Mouse (Mus musculus) embryonic facial prominence, embryonic 14.5 days (tissue): ENCODE measurements around the gene Ptpn14. TPM values are rescaled to one million over a fixed set of nuclear protein-coding genes. Genes with fewer than 3 reads are reported as not detected.

Experiments used
- ATAC-seq: fragments of 200-750 bp; cut with Nextera tagmentation; 2 replicates; pipeline ENCODE4 v1.8.0; 2017; ENCODE audit warnings: low read depth, moderate number of reproducible peaks, moderate TSS enrichment
- DNase-seq: peaks from one replicate; pipeline ENCODE4 v3.0.0-alpha.2; 2015; ENCODE audit warnings: low spot score
- H3K27ac ChIP-seq: fragments of 300-500 bp; sonication (generic); replicated peaks from 2 replicates; pipeline ENCODE4 v1.5.1; 2014; ENCODE audit warnings: low read depth, mild to moderate bottlenecking, low read length, moderate library complexity
- H3K27me3 ChIP-seq: fragments of 300-500 bp; sonication (generic); replicated peaks from 2 replicates; pipeline ENCODE4 v1.6.1; 2014; ENCODE audit warnings: low read length; ENCODE audit not compliant: control insufficient read depth, insufficient read depth
- H3K36me3 ChIP-seq: fragments of 300-500 bp; sonication (generic); 2 replicates; pipeline ENCODE4 v1.6.1; 2014; ENCODE audit warnings: low read length, mixed read lengths; ENCODE audit not compliant: control insufficient read depth, insufficient read depth
- H3K4me1 ChIP-seq: fragments of 300-500 bp; sonication (generic); 2 replicates; pipeline ENCODE4 v1.6.1; 2014; ENCODE audit warnings: antibody characterized with exemption, low read length; ENCODE audit not compliant: control insufficient read depth, insufficient read depth
- H3K4me2 ChIP-seq: fragments of 300-500 bp; sonication (generic); 2 replicates; pipeline ENCODE4 v1.6.1; 2014; ENCODE audit warnings: low read depth, mild to moderate bottlenecking, low read length, moderate library complexity, mixed read lengths
- H3K4me3 ChIP-seq: fragments of 300-500 bp; sonication (generic); 2 replicates; pipeline ENCODE4 v1.5.1; 2014; ENCODE audit warnings: low read depth, mild to moderate bottlenecking, low read length
- H3K9ac ChIP-seq: fragments of 300-500 bp; sonication (generic); 2 replicates; pipeline ENCODE4 v1.6.1; 2014; ENCODE audit warnings: low read depth, mild to moderate bottlenecking, low read length, moderate library complexity, mixed read lengths
- H3K9me3 ChIP-seq: fragments of 300-500 bp; sonication (generic); 2 replicates; pipeline ENCODE4 v1.6.1; 2016; ENCODE audit warnings: low read length; ENCODE audit not compliant: control insufficient read depth
- WGBS: fragments of 180-500 bp; shearing (Covaris S2); extraction: QIAGEN DNeasy Blood & Tissue Kit; methylation state at CpG from one replicate; pipeline ENCODE4 v1.1.7; 2014; 5-methylcytosine and 5-hydroxymethylcytosine counted together
- polyA plus RNA-seq: library from polyadenylated mRNA; unstranded; fragments of >200 nt; fragmentation: Nextera tagmentation; extraction: Ambion mirVana; gene quantifications from 2 replicates; pipeline ENCODE4 v1.2.1, GENCODE M21; 2014

The Ptpn14 gene
- polyA plus RNA-seq, 1 experiment from 2014 or later, result 12.5 TPM

DNA sequence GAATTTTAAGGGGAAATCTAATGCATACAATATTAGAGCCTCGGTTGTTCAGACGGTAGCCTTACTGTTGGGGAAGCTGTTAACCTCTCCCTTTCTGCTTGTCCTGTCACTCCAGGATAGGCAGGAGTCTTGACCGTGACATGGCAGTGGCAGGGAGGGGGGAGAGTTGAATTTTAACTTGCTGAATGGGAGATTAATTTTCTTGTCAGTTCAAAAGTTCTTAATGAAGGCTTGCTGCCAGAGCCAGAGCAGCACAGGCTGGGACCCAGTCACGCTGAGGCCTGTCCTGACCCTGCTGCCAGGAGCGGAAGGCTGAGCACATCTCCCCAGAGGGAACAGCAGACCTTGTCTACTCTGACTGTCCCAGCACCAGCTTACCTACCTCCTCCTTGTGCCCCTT lies 20.6 kb upstream of the Ptpn14 start:
- H3K27me3 ChIP-seq, result no peaks in the 10 kb centered on the region
- DNase-seq (no peak), ATAC-seq (peak; percentile 55; the same call in 1 of the 2 replicates)
- H3K4me1 ChIP-seq, result peaks cover 17% of the 10 kb centered on the region
- no peak overlapping the region for H3K4me3 ChIP-seq
- 21% methylated on average over 5 of the region's 5 CpGs for WGBS
- no peak overlapping the region for H3K4me2 ChIP-seq
- H3K9ac ChIP-seq, result no peak overlapping the region
- no peaks in the 10 kb centered on the region for H3K9me3 ChIP-seq
- H3K27ac ChIP-seq, result no peak overlapping the region
- no peaks in the 10 kb centered on the region for H3K36me3 ChIP-seq

DNA sequence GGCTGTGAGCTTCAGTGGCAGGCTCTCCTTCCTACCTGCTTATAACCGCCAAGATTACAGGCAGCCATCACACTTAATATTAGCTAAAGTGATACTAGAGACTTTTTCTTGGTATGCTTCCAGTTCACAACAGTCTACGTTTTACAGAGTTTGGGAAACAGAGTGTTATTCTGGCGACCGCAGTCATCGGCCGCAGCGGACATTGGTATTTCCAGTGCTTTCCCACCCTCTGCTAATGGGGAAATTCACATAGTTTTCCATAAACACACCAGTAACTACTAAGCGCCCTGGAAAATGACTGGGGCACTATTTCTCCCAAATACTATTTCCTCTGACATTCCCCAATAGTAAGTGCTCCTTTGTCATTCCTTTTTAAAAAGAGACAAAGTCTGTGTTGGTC lies 19.1 kb upstream of the Ptpn14 start:
- no peaks in the 10 kb centered on the region for H3K27me3 ChIP-seq
- H3K27ac ChIP-seq, result 0 out of 2 replicates have a peak overlapping the region, but pooled peaks have one; percentile 3
- H3K4me2 ChIP-seq, result no peak overlapping the region
- DNase-seq (no peak), ATAC-seq (no peak)
- no peak overlapping the region for H3K9ac ChIP-seq
- no peak overlapping the region for H3K4me3 ChIP-seq
- H3K4me1 ChIP-seq, result peaks cover 17% of the 10 kb centered on the region
- no peaks in the 10 kb centered on the region for H3K9me3 ChIP-seq
- 59% methylated on average over 8 of the region's 8 CpGs for WGBS
- no peaks in the 10 kb centered on the region for H3K36me3 ChIP-seq

DNA sequence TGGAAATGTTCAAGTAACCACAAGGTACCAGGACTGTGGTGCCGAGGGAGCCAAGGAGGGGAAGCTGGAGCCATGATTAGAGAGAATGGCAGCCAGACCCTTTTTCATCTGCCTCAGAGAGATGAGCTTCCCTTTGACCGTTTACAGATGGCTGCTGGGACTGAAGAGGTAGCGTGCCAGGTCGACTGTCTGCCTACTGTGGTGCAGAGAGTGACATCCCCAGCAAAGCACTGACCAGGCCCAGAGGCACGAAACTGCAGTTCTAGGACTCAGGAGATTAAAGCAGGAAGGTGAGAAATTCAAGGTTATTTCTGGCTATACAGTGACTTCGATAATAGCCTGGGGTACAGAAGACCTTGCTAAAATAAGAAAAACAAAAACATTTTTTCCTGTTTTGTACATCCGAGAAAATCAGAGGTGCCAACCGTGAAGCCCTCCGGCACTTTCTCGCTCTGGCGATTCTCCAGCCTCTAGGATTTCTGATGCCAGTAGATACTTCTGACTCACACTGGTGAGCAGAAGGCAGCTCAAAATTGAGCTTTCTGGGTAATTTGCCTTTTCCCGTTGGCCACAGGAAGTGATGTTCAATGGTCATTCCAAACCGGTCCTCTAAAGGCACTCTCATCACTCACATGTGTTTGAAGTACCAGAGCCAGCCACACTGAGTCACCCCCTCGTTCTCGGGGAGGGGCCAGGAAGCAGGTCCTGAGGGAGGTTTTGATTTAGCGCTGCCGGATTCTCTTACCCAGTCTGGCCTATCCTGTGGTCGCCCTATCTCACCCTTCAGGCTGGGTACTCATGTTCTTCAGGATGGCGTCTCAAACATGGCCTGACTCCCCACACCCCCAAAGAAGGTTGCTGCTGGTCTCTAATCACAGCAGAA lies 11.9 kb upstream of the Ptpn14 start:
- no peak for ATAC-seq
- Histone ChIP-seq H3K36me3 (no peaks in the 10 kb centered on the region), H3K4me1 (peaks cover 7% of the 10 kb centered on the region; the same call in 1 of the 2 replicates), H3K4me2 (no peak overlapping the region), H3K9me3 (0 out of 2 replicates have a peak, but pooled peaks cover 5% of the 10 kb centered on the region), H3K27me3 (no peaks in the 10 kb centered on the region), H3K9ac (no peak overlapping the region), H3K4me3 (no peak overlapping the region), H3K27ac (no peak overlapping the region)
- 37% methylated on average over 19 of the region's 19 CpGs for WGBS
- DNase-seq, result no peak

DNA sequence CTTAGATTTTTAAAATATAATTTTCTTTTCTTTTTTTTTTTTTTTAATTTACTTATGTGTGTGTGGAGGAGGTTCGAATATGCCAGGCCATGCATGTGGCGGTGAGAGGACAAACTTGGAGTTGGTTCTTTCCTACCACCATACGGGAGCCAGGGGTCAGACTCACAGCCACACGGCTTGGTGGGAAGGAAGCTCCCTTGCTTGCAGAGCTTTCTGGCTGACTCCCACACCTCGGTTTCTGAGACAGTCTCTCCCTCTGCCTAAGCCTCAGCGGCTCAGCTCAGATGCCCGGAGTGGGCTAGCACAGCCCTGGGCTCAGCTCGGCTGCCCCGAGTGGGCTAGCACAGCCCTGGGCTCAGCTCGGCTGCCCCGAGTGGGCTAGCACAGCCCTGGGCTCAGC lies 10.5 kb upstream of the Ptpn14 start:
- Histone ChIP-seq H3K27me3 (no peaks in the 10 kb centered on the region), H3K4me3 (no peak overlapping the region), H3K36me3 (no peaks in the 10 kb centered on the region), H3K4me1 (peaks cover 7% of the 10 kb centered on the region; the same call in 1 of the 2 replicates), H3K27ac (no peak overlapping the region), H3K9me3 (0 out of 2 replicates have a peak, but pooled peaks cover 5% of the 10 kb centered on the region), H3K4me2 (no peak overlapping the region), H3K9ac (no peak overlapping the region)
- 91% methylated on average over 9 of the region's 11 CpGs for WGBS
- DNase-seq (no peak), ATAC-seq (no peak)

DNA sequence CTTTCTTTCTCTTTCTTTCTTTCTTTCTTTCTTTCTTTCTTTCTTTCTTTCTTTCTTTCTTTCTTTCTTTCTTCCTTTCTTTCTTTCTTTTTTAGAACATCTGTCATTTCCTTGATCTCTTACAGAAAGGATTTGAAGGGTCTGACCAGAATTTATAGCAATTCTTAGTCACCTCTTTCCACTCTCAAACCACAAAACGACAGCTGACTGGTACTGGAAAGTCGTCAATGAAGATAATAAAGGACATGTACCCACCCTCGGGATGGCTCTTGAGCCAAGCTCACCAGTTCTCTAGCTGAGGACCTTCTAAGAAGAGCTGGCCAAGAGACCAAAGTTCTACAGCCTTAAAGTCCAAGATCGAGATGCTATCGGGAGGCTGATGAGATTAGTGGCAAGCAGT lies 9.5 kb upstream of the Ptpn14 start:
- no peak overlapping the region for H3K9ac ChIP-seq
- H3K4me1 ChIP-seq, result peaks cover 7% of the 10 kb centered on the region; the same call in 1 of the 2 replicates
- H3K36me3 ChIP-seq, result no peaks in the 10 kb centered on the region
- ATAC-seq (no peak), DNase-seq (no peak)
- no peak overlapping the region for H3K27ac ChIP-seq
- no peaks in the 10 kb centered on the region for H3K27me3 ChIP-seq
- 84% methylated on average over 5 of the region's 5 CpGs for WGBS
- H3K4me3 ChIP-seq, result no peak overlapping the region
- H3K9me3 ChIP-seq, result 0 out of 2 replicates have a peak, but pooled peaks cover 5% of the 10 kb centered on the region
- no peak overlapping the region for H3K4me2 ChIP-seq

DNA sequence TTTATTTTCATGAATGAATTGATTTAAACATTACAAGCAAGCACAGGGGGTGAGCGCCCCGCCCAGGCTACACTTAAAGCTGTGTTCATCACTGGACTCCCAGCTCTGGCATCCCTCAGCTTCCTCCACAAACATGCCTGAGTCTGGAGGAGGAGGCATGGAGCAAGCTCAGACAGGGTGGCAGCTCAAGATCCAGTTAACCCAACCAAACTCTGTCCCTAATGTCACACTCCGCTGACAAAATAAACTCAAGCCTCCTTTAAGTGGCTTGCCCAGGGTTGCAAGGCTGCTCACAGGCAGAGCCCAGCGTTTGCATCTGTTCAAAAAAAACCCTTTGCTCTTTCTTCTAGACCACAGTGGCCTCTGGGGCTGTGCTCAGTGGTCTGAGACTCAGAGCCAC lies 1.9 kb upstream of the Ptpn14 start:
- no peak for ATAC-seq
- no peak overlapping the region; the same call in 1 of the 2 replicates for H3K9ac ChIP-seq
- H3K9me3 ChIP-seq, result no peaks in the 10 kb centered on the region

DNA sequence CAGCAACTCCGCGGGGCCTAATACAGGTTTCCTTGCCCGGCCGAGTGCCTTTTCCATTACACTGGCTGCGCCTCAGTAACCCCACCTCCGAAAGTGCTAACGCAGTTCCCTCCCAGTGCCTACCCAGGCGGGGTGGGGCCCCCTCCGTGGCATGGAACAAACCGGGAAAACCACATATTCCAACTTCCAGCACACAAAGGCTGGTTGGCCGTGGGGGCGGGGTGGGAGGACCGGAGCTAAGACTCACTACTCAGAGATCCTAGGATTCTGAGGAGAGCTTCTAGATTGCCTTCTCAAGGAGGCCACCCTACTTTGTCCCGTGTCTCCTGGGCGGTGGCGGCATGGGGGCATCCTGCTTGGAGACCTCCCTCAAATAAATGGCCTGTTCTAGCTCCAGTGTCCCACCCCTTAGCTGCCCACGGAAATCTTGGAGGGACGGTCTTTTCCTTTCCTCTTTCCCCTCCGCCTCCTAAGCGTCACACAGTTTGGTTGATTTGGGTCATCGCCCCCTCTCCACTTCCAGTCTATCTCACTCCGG lies 653 bp upstream of the Ptpn14 start:
- Histone ChIP-seq H3K9ac (peak overlapping the region; percentile 90), H3K27me3 (no peaks in the 10 kb centered on the region), H3K27ac (peak overlapping the region; percentile 97), H3K9me3 (no peaks in the 10 kb centered on the region), H3K4me3 (peak overlapping the region; percentile 86), H3K4me1 (peaks cover 47% of the 10 kb centered on the region), H3K36me3 (no peaks in the 10 kb centered on the region), H3K4me2 (peak overlapping the region; percentile 71)
- 1% methylated on average over 22 of the region's 22 CpGs for WGBS
- DNase-seq (peak; percentile 94), ATAC-seq (peak; percentile 62)

More for the DNA sequence above, 1.9 kb upstream of the Ptpn14 start:
- H3K4me2 ChIP-seq, result no peak overlapping the region
- peak overlapping the region; percentile 97 for H3K27ac ChIP-seq
- H3K36me3 ChIP-seq, result no peaks in the 10 kb centered on the region
- no peaks in the 10 kb centered on the region for H3K27me3 ChIP-seq
- H3K4me3 ChIP-seq, result no peak overlapping the region
- no peak for DNase-seq
- H3K4me1 ChIP-seq, result peaks cover 35% of the 10 kb centered on the region
- 55% methylated on average over 4 of the region's 4 CpGs for WGBS

DNA sequence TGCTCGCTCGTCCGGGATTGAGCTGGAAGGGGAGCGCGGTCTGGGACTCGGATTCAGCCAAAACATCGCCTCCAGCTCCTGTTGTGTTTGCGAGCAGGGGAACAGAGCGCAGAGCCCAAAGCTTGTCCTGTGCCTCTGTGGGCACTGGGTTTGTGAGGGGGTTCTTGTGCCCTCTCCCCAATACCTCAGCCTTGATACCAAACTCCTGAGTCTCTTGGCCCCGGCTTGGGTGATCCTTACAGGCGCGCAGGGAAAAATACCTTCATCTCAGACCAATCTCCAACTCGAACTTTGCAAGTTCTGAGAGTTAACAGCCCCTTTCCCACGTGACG lies 682 bp downstream of the Ptpn14 start:
- no peak for ATAC-seq
- peaks cover 47% of the 10 kb centered on the region for H3K4me1 ChIP-seq

More for the DNA sequence above, 682 bp downstream of the Ptpn14 start:
- H3K9ac ChIP-seq, result peak overlapping the region; percentile 90
- H3K36me3 ChIP-seq, result no peaks in the 10 kb centered on the region
- no peaks in the 10 kb centered on the region for H3K27me3 ChIP-seq
- peak overlapping the region; percentile 71 for H3K4me2 ChIP-seq
- no peak for DNase-seq
- WGBS, result under 1% methylated on average over 13 of the region's 15 CpGs
- H3K4me3 ChIP-seq, result peak overlapping the region; percentile 86
- H3K27ac ChIP-seq, result peak overlapping the region; percentile 97
- H3K9me3 ChIP-seq, result no peaks in the 10 kb centered on the region
